In the genomic region with DNA sequence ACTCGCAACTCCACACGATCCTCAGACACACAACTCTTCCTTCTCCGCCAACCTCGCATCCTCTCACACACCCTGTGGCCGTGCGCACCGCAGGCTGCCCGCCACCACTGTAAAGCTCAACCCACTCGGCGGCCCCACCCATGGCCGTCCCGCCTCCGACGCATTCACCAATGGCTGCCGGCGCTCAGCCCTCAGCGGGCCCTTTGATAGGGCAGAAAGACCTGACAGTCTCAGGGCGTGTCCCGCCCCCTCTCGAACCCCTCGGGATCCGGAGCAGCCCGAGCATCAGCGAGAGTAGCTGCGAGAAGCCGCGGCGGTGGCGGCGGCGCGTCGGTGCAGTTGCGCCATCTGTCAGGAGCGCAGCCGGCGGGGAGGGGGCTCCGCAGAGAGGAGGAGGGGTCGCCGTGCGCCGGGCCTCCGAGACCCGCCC, we compare ENCODE assay signal across 8 mouse cellular contexts. TPM values are rescaled to one million over a fixed set of nuclear protein-coding genes. Genes with fewer than 3 reads are reported as not detected.
DNase-seq lines count a peak whose midpoint lies in the region; ATAC-seq and TF ChIP-seq lines count a peak whose summit lies in the region.

No protein-coding gene starts in this region.

- no peak for TF ChIP-seq EP300 in liver, embryonic 14.5 days (IDR thresholded peaks at IDR 0.05; ENCODE audit: low read depth)
- TF ChIP-seq EP300 in stomach, postnatal 0 days (optimal IDR thresholded peaks at IDR 0.05): no peak

- H3K4me2 ChIP-seq in heart, embryonic 15.5 days: peak overlapping the region; percentile 94
- peak overlapping the region; percentile 83 for H3K4me2 ChIP-seq in liver, embryonic 14.5 days (ENCODE audit: low read depth)
- H3K4me2 ChIP-seq in neural tube, embryonic 11.5 days (ENCODE audit: low read depth): peak overlapping the region; percentile 60
- peak overlapping the region; percentile 74 for H3K4me2 ChIP-seq in stomach, postnatal 0 days (replicated peaks; ENCODE audit: low read depth)

- H3K9me3 ChIP-seq in forebrain, embryonic 10.5 days: no peaks in the 10 kb centered on the region
- H3K9me3 ChIP-seq in heart, embryonic 15.5 days (replicated peaks): no peaks in the 10 kb centered on the region
- no peaks in the 10 kb centered on the region for H3K9me3 ChIP-seq in liver, embryonic 14.5 days (ENCODE audit: control insufficient read depth, low read length)
- H3K9me3 ChIP-seq in neural tube, embryonic 11.5 days (ENCODE audit: control insufficient read depth, low read length): no peaks in the 10 kb centered on the region
- H3K9me3 ChIP-seq in stomach, postnatal 0 days (ENCODE audit: control insufficient read depth, low read length): no peaks in the 10 kb centered on the region

- peak; percentile 96 for DNase-seq in CD4-positive, CD25-positive, alpha-beta regulatory T cell, adult 2 months (ENCODE audit: low read depth, low spot score)
- peak; percentile 92 for DNase-seq in c-Kit-positive CD71-negative TER-119-negative erythroid progenitor cells, embryonic 14.5 days (ENCODE audit: low read depth)
- peak; percentile 97 for DNase-seq in forebrain, embryonic 10.5 days (ENCODE audit: extremely low spot score, low spot score)
- DNase-seq in kidney, postnatal 25 days: peak; percentile 92 to 96
- peak; percentile 88 to 90 (median 89) for DNase-seq in liver, embryonic 14.5 days (ENCODE audit: low read depth in 3 of 3, low spot score in 3 of 3)
- DNase-seq in neural tube, embryonic 11.5 days (ENCODE audit: low spot score): peak; percentile 99
- peak; percentile 91 for DNase-seq in stomach, postnatal 0 days (ENCODE audit: low spot score)

- 0% methylated on average over 40 of the region's 44 CpGs for WGBS in forebrain, embryonic 10.5 days
- under 1% methylated on average over 44 of the region's 44 CpGs for WGBS in heart, embryonic 15.5 days
- WGBS in liver, embryonic 14.5 days (ENCODE audit: insufficient replicate concordance): under 1% methylated on average over 41 of the region's 44 CpGs
- WGBS in neural tube, embryonic 11.5 days: under 1% methylated on average over 33 of the region's 44 CpGs
- under 1% methylated on average over 40 of the region's 44 CpGs for WGBS in stomach, postnatal 0 days

- H3K27me3 ChIP-seq in forebrain, embryonic 10.5 days (ENCODE audit: poor library complexity, severe bottlenecking): peaks cover 16% of the 10 kb centered on the region
- H3K27me3 ChIP-seq in heart, embryonic 15.5 days: no peaks in the 10 kb centered on the region
- no peaks in the 10 kb centered on the region for H3K27me3 ChIP-seq in liver, embryonic 14.5 days (ENCODE audit: control insufficient read depth, insufficient read depth, low read length)
- H3K27me3 ChIP-seq in neural tube, embryonic 11.5 days (ENCODE audit: control insufficient read depth, insufficient read depth, low read length): no peaks in the 10 kb centered on the region
- H3K27me3 ChIP-seq in stomach, postnatal 0 days (ENCODE audit: control insufficient read depth, insufficient read depth, low read length): no peaks in the 10 kb centered on the region

- no peaks in the 10 kb centered on the region for H3K36me3 ChIP-seq in forebrain, embryonic 10.5 days (replicated peaks)
- no peaks in the 10 kb centered on the region for H3K36me3 ChIP-seq in heart, embryonic 15.5 days
- H3K36me3 ChIP-seq in liver, embryonic 14.5 days (replicated peaks; ENCODE audit: control insufficient read depth, insufficient read depth, low read depth): no peaks in the 10 kb centered on the region
- no peaks in the 10 kb centered on the region for H3K36me3 ChIP-seq in neural tube, embryonic 11.5 days (ENCODE audit: control insufficient read depth, insufficient read depth, low read length)
- no peaks in the 10 kb centered on the region for H3K36me3 ChIP-seq in stomach, postnatal 0 days (ENCODE audit: control insufficient read depth, insufficient read depth, low read length)

- TF ChIP-seq CTCF in liver, embryonic 14.5 days (IDR thresholded peaks at IDR 0.05; ENCODE audit: low read depth): no peak
- peak; percentile 34 for TF ChIP-seq CTCF in stomach, postnatal 0 days (IDR thresholded peaks at IDR 0.05; ENCODE audit: low read depth)

- peak; percentile 99 for ATAC-seq in heart, embryonic 15.5 days (replicated peaks; ENCODE audit: insufficient number of reproducible peaks, insufficient read depth, low FRiP score, low read depth)
- peak; percentile 97 for ATAC-seq in liver, embryonic 14.5 days (ENCODE audit: insufficient read depth)
- ATAC-seq in neural tube, embryonic 11.5 days (ENCODE audit: insufficient read depth, low FRiP score, low TSS enrichment): peak; percentile 97
- peak; percentile 99 for ATAC-seq in stomach, postnatal 0 days (ENCODE audit: low FRiP score, low TSS enrichment)

- peaks cover 48% of the 10 kb centered on the region for H3K4me1 ChIP-seq in forebrain, embryonic 10.5 days
- H3K4me1 ChIP-seq in heart, embryonic 15.5 days (replicated peaks): peaks cover 21% of the 10 kb centered on the region
- H3K4me1 ChIP-seq in liver, embryonic 14.5 days (replicated peaks; ENCODE audit: control insufficient read depth in 2 of 2, insufficient read depth in 2 of 2, low read length in 1 of 2): peaks cover 23 to 24% of the 10 kb centered on the region in 2 experiments
- peaks cover 13% of the 10 kb centered on the region for H3K4me1 ChIP-seq in neural tube, embryonic 11.5 days (ENCODE audit: control insufficient read depth, insufficient read depth, low read length)
- H3K4me1 ChIP-seq in stomach, postnatal 0 days (replicated peaks; ENCODE audit: control insufficient read depth, insufficient read depth): no peaks in the 10 kb centered on the region

- H3K27ac ChIP-seq in forebrain, embryonic 10.5 days: peak overlapping the region; percentile 96
- H3K27ac ChIP-seq in heart, embryonic 15.5 days: peak overlapping the region; percentile 85
- H3K27ac ChIP-seq in liver, embryonic 14.5 days: peak overlapping the region; percentile 41
- H3K27ac ChIP-seq in neural tube, embryonic 11.5 days (ENCODE audit: low read depth, low read length): peak overlapping the region; percentile 98
- H3K27ac ChIP-seq in stomach, postnatal 0 days (replicated peaks): peak overlapping the region; percentile 82

- peak overlapping the region; percentile 76 for H3K9ac ChIP-seq in heart, embryonic 15.5 days
- H3K9ac ChIP-seq in liver, embryonic 14.5 days (replicated peaks): peak overlapping the region; percentile 83
- peak overlapping the region; percentile 98 for H3K9ac ChIP-seq in neural tube, embryonic 11.5 days (ENCODE audit: low read length)
- peak overlapping the region; percentile 88 for H3K9ac ChIP-seq in stomach, postnatal 0 days (ENCODE audit: low read length)

- H3K4me3 ChIP-seq in forebrain, embryonic 10.5 days: peak overlapping the region; percentile 85
- H3K4me3 ChIP-seq in heart, embryonic 15.5 days: peak overlapping the region; percentile 81
- H3K4me3 ChIP-seq in liver, embryonic 14.5 days (ENCODE audit: insufficient read depth in 1 of 2, low read depth in 2 of 2, low read length in 2 of 2): peak overlapping the region; percentile 55 to 71
- peak overlapping the region; percentile 97 for H3K4me3 ChIP-seq in neural tube, embryonic 11.5 days (ENCODE audit: low read depth, low read length)
- H3K4me3 ChIP-seq in stomach, postnatal 0 days (ENCODE audit: low read depth, low read length): peak overlapping the region; percentile 71

RNA-seq across cellular contexts. Expression of gene Fyn, which starts 0.9 kb away (rescaled TPM):
- 20.5 and 21.4 TPM in 2 replicates for polyA plus RNA-seq in forebrain, embryonic 10.5 days (2016; fragmentation: Nextera tagmentation; extraction: Ambion mirVana)
- polyA plus RNA-seq in heart, embryonic 15.5 days (2015; fragmentation: Nextera tagmentation; extraction: Ambion mirVana): 12.7 and 17.2 TPM in 2 replicates
- polyA plus RNA-seq in liver, embryonic 14.5 days (2012; rRNA removed): 8.4 and 9.8 TPM in 2 replicates
- polyA plus RNA-seq in liver, embryonic 14.5 days (2014; fragmentation: Nextera tagmentation; extraction: Ambion mirVana): 8.2 and 9.1 TPM in 2 replicates
- polyA plus RNA-seq in neural tube, embryonic 11.5 days (2014; fragmentation: Nextera tagmentation; extraction: Ambion mirVana): 61.7 and 66.0 TPM in 2 replicates
- polyA plus RNA-seq in stomach, postnatal 0 days (2015; fragmentation: Nextera tagmentation; extraction: Ambion mirVana): 12.5 and 12.6 TPM in 2 replicates

Comparison
In these comparisons a context has a peak if more than half of its experiments do, and no peak if none do; other contexts are left out.
1. Peak in every context shown above with its lines: DNase-seq, ATAC-seq, H3K4me3 ChIP-seq and H3K27ac ChIP-seq.
2. H3K27ac ChIP-seq: peak in every context shown above with its lines; median percentile 98 in neural tube, embryonic 11.5 days; 96 in forebrain, embryonic 10.5 days; 85 in heart, embryonic 15.5 days; 82 in stomach, postnatal 0 days; 41 in liver, embryonic 14.5 days.